Mouse (Mus musculus): ENCODE measurements around the gene Cyp1a1.
"Not testable (repeated sequence)": the region's sequence is repeated elsewhere in the genome, so short reads cannot be mapped to it uniquely, and the experiment has no call there.

The Cyp1a1 gene

DNA sequence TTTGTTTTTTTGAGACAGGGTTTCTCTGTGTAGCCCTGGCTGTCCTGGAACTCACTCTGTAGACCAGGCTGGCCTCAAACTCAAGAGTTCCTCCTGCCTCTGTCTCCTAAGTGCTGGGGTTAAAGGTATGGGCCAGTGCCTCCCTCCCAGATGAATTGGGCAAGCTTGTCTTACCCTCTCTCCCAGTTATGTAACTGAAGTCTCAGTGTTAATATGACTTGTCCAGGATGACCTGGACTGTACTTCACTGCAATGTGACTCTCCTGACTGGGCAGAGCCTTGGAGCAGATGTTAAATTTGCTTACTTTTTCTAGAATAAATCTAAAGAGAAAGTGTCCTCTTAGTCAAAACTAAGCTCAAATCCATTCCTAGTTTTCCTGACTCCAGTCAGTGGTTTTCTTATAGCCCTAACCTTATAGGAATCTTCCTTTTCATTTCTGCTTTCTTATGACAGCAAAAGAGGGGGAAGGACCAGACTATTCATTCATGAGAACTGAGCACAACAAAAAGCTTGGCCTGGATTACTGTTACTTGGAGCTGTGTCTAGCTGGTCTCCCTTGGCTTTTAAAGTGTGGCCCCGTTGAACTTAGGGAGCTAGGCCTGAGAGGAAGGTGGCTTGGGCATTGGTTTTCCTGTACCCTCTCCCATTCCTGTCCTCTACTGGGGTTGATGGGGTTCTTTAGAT lies 10.9 kb downstream of the Cyp1a1 start:
- DNase-seq (ENCODE audit: low read depth, low spot score) = peak; percentile 73

DNA sequence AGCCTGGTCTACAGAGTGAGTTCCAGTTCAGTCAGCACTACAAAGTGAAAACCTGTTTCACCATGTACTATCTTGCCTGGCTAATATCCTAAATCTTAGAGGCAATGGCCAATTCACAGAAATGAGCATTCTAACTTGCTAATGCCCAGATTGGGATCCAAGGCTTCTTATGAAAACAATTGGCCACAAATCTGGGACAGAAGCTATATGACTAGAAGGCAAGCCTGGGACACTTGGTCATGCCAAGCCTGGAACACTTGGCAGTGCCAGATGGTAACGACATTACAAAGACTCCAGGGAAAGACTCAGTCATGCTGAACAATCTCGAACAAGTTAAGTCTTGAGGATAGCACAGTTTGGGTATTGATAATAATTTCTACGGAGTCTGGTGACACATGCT lies 18.8 kb downstream of the Cyp1a1 start:
- peak; percentile 12 for DNase-seq (ENCODE audit: low read depth, low spot score)

DNA sequence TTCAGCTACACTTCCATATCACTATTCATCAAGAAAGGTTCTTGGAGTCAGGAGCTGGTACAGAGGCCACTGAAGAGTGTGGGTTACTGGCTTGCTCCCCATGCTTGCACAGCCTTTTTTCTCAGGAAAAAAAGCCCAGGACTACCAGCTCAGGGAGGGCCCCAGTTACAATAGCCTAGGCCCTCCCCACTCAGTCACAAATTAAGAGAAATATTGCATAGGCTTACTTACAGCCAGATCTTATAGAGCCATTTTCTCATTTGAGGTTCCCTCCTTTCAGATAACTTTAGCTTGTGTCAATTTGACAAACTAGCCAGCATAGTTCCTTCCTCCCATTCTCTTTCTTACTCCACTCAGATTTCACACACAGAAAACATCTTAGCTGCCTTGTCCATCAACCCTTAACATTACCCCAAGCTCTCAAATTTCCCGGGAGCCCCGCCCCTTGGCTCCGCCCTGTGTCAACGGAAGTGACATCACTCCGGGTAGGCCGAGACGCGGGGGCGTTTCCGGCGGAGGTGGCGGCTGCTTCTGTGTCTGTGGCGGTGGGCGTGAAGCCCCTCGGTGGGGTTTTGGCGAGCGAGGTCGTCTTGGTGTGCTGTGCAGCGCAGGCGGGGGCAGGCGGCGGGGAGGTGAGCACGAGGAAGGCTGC lies 20.5 kb downstream of the Cyp1a1 start, which contains the start of gene Edc3:
Gene Edc3 (plus strand): TSS at position 473 of the 652 bp plus-strand sequence.
- peak; percentile 86 for DNase-seq (ENCODE audit: low read depth, low spot score)

DNA sequence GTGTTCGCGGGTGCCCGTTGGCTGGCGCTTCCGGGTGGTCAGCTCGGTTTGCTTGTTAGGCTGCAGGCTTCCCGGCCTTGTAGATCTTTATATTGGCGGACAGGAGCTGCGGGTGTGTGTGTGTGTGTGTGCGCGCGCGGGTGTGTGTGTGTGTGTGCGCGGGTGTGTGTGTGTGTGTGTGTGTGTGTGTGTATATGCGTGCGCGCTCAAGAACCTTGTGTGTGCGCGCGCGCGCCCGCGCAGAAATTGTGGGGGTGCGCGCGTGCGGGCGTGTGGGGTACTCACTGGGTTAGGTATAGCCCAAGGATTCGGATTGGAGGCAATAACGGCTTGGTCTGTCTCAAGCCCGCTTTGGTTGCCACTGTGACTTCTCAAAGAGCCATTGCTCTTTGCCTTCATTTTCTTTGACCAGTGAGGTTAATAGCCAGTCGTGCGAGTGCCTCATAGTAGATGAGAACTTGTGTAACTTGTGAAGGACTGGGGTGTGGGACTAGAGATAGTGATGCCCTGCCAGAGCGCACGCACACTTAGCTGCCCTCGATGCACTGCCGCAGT lies 21.1 kb downstream of the Cyp1a1 start:
- peak; percentile 74 for DNase-seq (ENCODE audit: low read depth, low spot score)

DNA sequence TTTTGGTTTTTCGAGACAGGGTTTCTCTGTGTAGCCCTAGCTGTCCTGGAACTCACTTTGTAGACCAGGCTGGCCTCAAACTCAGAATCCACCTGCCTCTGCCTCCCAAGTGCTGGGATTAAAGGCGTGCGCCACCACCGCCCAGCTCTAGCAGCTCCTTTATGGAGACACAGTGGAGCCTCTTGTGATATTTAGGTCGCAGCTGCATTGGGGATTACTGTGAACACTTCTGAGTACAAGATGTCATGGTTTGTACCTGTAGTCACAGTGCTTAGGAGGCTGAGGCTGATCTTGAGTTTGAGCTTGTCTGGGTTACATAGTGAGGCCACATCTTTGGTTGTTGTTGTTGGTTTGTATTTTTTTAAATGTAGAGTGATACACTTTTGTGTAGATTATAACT lies 22.5 kb downstream of the Cyp1a1 start:
- not testable (repeated sequence) for DNase-seq (ENCODE audit: low read depth, low spot score)

DNA sequence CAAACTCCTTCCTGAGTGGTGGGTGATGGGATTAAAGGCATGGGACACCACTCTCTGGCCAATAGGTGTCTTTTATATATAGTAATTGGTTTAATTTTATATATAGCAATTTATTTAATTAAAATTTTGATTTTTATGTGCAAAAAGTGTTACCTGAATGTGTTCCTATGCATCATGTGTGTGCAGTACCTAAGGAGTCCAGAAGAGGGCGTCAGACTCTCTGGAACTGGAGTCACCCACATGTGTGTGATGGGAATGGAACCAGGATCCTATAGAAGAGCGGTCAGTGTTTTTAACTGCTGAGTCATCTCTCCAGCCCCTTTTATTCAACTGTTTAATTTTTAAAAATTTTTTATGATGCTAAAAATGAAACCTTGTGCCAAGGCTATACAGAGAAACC lies 24.5 kb downstream of the Cyp1a1 start:
- no peak for DNase-seq (ENCODE audit: low read depth, low spot score)

DNA sequence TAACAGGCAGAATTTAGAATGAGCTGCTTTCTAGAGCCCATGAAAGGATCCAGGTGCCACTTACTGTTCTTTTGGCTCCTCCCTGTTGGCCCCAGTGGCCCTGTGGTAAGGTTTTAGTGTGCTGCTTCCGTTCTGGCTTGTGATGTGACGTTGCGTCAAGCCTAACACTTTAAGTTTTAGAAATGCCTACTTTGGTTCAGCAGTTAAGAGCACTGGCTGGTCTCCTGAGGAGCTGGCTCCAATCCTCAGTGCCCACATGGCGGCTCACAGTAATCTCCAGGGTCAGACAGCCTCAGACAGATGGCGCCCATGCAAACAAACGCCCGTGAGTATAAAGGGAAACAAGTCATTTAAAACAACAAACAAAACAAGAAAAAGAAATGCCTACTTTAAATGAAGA lies 30.7 kb downstream of the Cyp1a1 start:
- peak; percentile 75 for DNase-seq (ENCODE audit: low read depth, low spot score)

DNA sequence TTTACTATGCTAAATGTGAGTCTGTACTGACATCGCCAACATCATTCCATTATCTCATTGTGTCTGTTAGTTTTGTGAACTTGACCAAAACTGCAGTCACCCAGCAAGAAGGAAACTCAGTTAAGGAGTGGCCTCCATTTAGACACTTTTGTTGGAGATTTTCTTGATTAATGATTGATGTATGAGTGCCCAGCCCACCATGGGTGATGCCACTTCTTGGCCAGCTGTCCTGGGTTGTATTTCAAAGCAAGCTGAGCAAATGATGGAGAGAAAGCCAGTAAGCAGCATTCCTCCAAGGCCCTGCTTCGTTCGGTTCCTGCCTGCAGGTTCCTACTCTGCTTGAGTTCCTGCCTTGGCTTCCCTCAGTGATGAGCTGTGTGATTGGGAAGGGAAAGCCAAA lies 33.0 kb downstream of the Cyp1a1 start:
- DNase-seq (ENCODE audit: low read depth, low spot score) = no peak

DNA sequence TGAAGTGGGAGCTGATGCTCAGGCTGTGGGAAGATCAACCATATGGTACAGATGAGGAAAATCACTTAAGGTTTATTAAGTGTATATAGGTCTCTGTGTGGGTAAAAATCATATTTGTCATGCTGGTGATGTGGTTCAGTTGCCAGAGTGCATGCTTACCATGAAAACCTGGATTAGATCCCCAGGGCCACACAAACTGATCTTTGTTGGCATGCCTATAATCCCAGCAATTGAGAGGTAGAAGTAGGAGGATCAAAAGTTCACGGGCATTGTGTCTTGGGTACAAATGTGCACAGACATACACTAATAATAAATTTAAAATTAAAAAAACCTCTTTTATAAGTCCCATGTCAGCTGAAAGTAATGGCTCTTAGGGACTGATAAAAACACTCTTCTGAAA lies 34.6 kb downstream of the Cyp1a1 start:
- no peak for DNase-seq (ENCODE audit: low read depth, low spot score)

DNA sequence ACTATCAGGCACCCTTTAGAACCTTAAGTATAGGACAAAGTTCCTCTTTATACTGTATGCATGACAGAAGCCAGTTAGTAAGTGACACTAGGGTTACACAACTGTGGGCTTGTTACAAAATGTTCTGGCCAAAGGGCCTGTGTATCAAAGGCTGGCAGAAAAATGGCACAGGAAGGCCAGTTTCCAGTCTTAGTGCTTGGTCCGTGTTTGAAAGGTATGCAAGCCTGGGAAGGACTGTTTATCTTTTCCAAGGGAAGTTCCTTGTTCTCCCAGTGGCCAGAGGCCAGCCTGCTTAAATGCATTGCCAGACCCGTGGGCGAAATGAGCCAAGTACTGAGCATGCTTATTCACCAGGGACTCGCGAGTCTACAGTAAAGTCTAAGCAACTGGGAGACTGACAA lies 35.6 kb downstream of the Cyp1a1 start:
- peak; percentile 80 for DNase-seq (ENCODE audit: low read depth, low spot score)

DNA sequence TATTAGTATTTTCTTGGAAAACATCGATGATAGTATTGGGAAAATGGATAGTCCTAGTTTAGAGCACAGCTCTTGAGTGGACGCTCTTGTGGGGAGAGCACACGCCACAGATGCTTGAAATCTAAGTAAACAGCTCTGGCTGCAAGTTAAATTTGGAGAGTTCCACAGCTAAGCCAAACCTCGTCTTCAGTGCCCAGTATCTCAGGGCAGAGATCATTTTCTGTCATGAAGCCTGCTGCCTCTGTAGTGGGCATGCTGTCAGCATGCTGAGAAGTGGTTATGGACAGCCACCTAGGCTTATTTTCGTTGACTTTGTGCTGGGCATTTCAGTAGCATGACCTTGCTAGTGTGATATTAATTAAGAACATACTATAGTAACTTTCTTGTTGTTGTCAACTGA lies 36.1 kb downstream of the Cyp1a1 start:
- DNase-seq (ENCODE audit: low read depth, low spot score) = peak; percentile 25

DNA sequence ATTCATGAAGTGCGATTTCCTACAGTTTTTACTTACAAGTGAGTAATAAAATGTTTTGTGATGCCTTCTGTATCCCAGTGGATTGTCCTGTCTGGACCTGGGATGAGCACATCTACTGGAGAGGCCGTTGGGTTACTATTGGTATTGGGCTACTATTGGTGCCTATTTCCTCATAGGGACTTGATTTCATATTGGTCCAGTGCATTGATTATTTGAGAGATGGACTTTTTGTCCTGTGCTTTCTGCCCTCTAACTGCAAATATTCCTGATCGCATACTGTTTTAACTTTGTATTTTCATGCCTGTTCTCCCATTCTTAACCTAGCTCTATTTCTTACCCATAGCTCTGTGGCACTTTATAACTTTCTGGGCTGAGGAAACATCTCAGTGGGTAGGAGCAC lies 37.0 kb downstream of the Cyp1a1 start:
- no peak for DNase-seq (ENCODE audit: low read depth, low spot score)

DNA sequence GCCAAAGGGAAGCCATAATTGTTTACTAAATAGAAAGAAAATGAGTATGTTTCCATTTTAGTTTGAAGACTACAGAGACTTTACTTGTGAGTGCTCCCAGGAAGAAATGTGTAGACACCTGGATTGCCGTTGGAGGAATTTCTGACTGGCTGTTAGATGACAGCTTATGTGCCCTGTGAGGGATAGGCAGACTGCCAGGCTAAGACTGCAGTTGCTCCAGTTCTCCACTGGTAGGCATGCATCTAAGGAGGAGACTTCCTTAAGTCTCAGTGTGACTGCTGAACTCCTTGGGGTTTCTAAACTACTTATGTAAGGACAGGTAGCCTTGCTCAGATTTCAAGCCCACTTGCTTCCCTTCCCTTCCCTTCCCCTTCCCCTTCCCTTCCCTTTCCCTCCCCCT lies 40.6 kb downstream of the Cyp1a1 start:
- peak; percentile 84 for DNase-seq (ENCODE audit: low read depth, low spot score)

DNA sequence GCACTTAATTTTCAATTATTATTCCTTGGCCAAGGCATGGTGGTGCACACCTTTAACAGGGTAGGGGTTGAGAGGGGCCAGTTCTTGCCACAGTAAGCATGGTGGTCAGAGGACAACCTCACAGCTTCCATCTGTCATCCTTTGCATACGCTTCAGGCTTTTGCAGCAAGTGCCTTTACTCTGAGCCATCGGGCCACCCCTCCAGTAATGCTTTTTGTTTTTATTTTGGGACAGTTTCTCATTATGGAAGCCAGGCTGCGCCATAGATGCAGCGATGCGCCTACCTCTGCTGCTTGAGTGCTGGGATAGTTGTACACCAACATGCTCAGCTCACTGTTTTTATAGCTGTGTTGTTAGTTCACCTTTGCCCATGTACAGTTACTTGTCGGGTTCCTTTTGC lies 45.9 kb downstream of the Cyp1a1 start:
- DNase-seq (ENCODE audit: low read depth, low spot score) = no peak

DNA sequence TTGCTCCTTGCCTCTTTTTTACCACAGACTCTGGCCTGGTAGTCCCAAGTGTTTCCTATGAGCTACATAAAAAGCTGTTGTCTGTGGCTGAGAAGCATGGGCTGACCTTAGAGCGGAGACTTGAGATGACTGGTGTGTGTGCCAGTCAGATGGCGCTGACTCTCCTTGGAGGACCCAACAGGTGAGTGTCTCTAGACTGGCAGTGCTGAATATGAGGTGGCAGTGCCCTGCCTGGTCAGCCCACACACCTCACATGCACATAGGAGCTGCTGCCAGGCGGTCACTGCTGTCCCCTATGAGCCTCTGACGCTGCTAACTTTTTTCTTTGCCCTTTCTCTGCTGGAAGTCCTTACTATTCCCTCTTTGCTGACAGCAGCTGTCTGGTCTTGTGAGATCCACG lies 52.1 kb downstream of the Cyp1a1 start:
- no peak for DNase-seq (ENCODE audit: low read depth, low spot score)

DNA sequence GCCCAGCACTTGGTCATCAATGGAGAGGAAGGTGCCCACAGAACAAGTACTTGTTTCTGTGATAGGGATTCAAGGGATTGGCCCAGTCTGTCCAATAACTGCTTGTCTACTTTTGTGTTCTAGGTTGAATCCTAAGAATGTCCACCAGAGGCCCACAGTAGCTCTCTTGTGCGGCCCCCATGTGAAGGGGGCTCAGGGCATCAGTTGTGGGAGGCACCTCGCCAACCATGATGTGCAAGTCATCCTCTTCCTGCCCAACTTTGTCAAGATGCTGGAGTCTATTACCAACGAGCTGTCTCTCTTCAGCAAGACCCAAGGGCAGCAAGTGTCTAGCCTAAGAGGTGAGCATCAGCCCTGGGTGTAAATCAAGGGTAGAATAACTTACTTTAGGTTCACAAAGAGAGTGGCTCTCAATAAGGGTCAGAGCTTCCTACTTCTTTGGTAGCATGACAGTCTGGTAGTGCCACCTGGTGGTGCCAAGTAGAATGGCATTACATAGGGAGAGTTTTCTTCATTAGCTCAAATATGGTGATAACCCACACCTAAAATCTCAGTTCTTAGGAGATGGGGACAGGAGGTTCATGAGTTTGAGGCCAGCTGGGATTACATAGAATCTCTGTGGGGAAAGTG lies 56.8 kb downstream of the Cyp1a1 start:
- DNase-seq (ENCODE audit: low read depth, low spot score) = peak; percentile 82

DNA sequence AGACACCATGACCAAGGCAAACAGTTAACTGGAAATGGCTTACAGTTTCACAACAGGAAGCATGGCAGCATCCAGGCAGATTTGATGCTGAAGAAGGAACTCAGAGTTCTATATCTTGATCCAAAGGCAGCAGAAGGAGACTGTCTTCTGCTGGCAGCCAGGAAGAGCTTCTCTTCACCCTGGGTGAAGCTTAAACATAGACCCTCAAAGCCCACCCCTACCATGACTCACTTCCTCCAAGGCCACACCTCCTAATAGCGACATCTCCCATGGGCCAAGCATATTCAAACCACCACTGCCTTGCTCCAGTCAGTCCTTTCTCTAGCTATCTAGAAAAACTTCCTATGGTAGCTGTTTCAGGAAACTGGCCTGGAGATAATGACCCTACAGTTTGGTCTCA lies 59.3 kb downstream of the Cyp1a1 start:
- DNase-seq (ENCODE audit: low read depth, low spot score) = no peak

DNA sequence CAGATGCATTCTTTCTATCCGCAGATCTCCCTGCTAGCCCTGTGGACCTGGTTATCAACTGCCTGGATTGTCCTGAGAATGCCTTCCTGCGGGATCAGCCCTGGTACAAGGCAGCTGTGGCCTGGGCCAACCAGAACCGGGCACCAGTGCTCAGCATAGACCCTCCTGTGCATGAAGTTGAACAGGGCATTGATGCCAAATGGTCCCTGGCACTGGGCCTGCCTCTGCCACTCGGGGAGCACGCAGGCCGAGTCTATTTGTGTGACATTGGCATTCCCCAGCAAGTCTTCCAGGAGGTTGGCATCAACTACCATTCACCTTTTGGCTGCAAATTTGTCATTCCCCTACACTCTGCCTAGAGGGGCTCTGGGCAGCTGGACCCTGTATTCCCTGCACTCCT lies 60.4 kb downstream of the Cyp1a1 start:
- DNase-seq (ENCODE audit: low read depth, low spot score) = peak; percentile 68

DNA sequence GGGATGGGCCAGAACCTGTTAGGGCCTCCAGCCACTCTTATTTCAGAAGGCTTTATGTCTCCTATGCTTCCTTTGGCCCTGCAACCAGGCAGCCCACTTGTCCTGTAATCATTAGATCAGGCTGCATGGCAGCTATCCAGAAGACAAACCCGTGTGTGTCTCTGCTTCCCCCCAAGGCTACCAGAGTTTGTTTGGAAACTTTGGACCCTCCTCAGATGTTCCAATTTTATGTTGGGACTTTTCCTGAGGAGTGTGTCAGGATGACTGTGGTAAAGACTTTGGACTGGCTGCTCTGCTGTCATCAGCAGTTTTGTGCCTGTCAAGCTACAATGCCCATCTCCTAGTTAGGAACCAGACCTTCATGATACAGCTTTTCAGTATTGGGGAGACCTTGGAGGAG lies 61.1 kb downstream of the Cyp1a1 start:
- no peak for DNase-seq (ENCODE audit: low read depth, low spot score)

DNA sequence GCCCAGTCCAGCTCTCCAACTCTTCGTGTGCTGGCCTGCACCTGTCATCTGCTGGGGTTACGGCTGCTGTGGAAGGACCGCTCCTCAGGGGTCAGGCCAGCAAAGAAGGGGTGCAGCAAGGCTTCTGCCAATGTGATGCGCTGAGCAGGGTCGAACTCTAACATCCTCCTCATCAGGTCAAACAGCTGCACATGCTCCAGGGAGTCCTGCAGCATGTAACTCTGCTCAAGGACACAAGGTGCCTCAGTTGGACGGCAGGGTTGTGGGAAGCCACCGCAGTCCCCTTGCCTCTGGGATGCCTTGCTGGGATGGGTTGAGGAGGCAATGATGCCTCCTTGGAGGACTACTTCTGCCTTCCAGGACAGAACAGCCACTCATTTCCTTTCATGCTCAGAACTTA lies 63.2 kb downstream of the Cyp1a1 start:
- DNase-seq (ENCODE audit: low read depth, low spot score) = no peak

All from brain, adult 2 months (tissue).